Mouse (Mus musculus) naive thymus-derived CD4-positive, alpha-beta T cell, adult 2 months (primary cell): ENCODE measurements around the gene Scube3.
"Not testable (repeated sequence)": the region's sequence is repeated elsewhere in the genome, so short reads cannot be mapped to it uniquely, and the experiment has no call there.

Experiments used
- DNase-seq: peaks from one replicate; pipeline ENCODE4 v3.0.0-alpha.2; 2011; ENCODE audit warnings: low read depth

Scube3 gene

GRCm38 (mm10) chr17:28222463-28222862 is 80.5 kb downstream of the Scube3 start:
- not testable (repeated sequence) for DNase-seq

GRCm38 (mm10) chr17:28223561-28224391 is 81.8 kb downstream of the Scube3 start:
- DNase-seq = peak; percentile 93
